Mouse (Mus musculus) heart, embryonic 14.5 days (tissue): Measurements from ENCODE around the gene Gipc2. TPM values are rescaled to one million over a fixed set of nuclear protein-coding genes. Genes with fewer than 3 reads are reported as not detected.
A peak's percentile ranks its signal among the peaks of the same experiment; 100 is the strongest.

Experiments
- ATAC-seq: fragments of 200-750 bp; cut with Nextera tagmentation; 2 replicates; pipeline ENCODE4 v1.8.0; 2017; ENCODE audit warnings: low read depth, moderate TSS enrichment; ENCODE audit not compliant: insufficient number of reproducible peaks, insufficient read depth, low FRiP score
- H3K27ac ChIP-seq, 2 experiments: fragments of 200-500 bp in 1 of 2; fragments of 300-500 bp in 1 of 2; sonication (generic) in 1 of 2; replicated peaks in 1 of 2; 2 replicates each; pipeline ENCODE4 v1.5.1; 2012 to 2014; ENCODE audit warnings: low read depth in 2 of 2, low read length in 2 of 2, control low read depth in 1 of 2, mild to moderate bottlenecking in 1 of 2, mixed read lengths in 1 of 2; ENCODE audit not compliant: control insufficient read depth in 1 of 2, insufficient read depth in 1 of 2
- H3K27me3 ChIP-seq: fragments of 300-500 bp; sonication (generic); 2 replicates; pipeline ENCODE4 v1.6.1; 2014; ENCODE audit warnings: mild to moderate bottlenecking, low read length, control low read depth; ENCODE audit not compliant: control insufficient read depth, insufficient read depth
- H3K36me3 ChIP-seq: fragments of 300-500 bp; sonication (generic); 2 replicates; pipeline ENCODE4 v1.6.1; 2014; ENCODE audit warnings: mild to moderate bottlenecking, control low read depth, low read length, mixed read lengths; ENCODE audit not compliant: control insufficient read depth, insufficient read depth
- H3K4me1 ChIP-seq, 2 experiments: fragments of 200-500 bp in 1 of 2; fragments of 300-500 bp in 1 of 2; sonication (generic) in 1 of 2; 2 replicates each; pipeline ENCODE4 v1.6.1; 2012 to 2014; ENCODE audit warnings: low read length in 2 of 2, control low read depth in 1 of 2, mixed read lengths in 1 of 2; ENCODE audit not compliant: control insufficient read depth in 2 of 2, insufficient read depth in 2 of 2
- H3K4me2 ChIP-seq: fragments of 300-500 bp; sonication (generic); 2 replicates; pipeline ENCODE4 v1.6.1; 2014; ENCODE audit warnings: mild to moderate bottlenecking, low read length
- H3K4me3 ChIP-seq, 2 experiments: fragments of 200-500 bp in 1 of 2; fragments of 300-500 bp in 1 of 2; sonication (generic) in 1 of 2; 2 replicates each; pipeline ENCODE4 v1.5.1; 2012 to 2014; ENCODE audit warnings: low read length in 2 of 2, mild to moderate bottlenecking in 2 of 2, control low read depth in 1 of 2, low read depth in 1 of 2, moderate library complexity in 1 of 2; ENCODE audit not compliant: control insufficient read depth in 1 of 2, insufficient read depth in 1 of 2
- H3K9ac ChIP-seq: fragments of 300-500 bp; sonication (generic); 2 replicates; pipeline ENCODE4 v1.6.1; 2014; ENCODE audit warnings: mild to moderate bottlenecking, low read length
- H3K9me3 ChIP-seq: fragments of 300-500 bp; sonication (generic); 2 replicates; pipeline ENCODE4 v1.6.1; 2016; ENCODE audit warnings: low read length, control low read depth; ENCODE audit not compliant: control insufficient read depth
- WGBS: fragments of 180-500 bp; shearing (Covaris S2); extraction: QIAGEN DNeasy Blood & Tissue Kit; methylation state at CpG from one replicate; pipeline ENCODE4 v1.1.7; 2014; 5-methylcytosine and 5-hydroxymethylcytosine counted together
- polyA plus RNA-seq: library from polyadenylated mRNA; unstranded; fragments of >200 nt; fragmentation: Nextera tagmentation; extraction: Ambion mirVana; gene quantifications from 2 replicates; pipeline ENCODE4 v1.2.1, GENCODE M21; 2014

The Gipc2 gene
- polyA plus RNA-seq, 1 experiment from 2014 or later = 4.1 TPM

- H3K4me3 ChIP-seq = no peak overlapping the region
- H3K9me3 ChIP-seq = no peaks in the 10 kb centered on the region
- WGBS = 83% methylated on average over 2 of the region's 2 CpGs
- H3K4me2 ChIP-seq = no peak overlapping the region
- no peak overlapping the region for H3K27ac ChIP-seq
- 0 out of 2 replicates have a peak, but pooled peaks cover 5% of the 10 kb centered on the region for H3K27me3 ChIP-seq
- H3K36me3 ChIP-seq = no peaks in the 10 kb centered on the region
- no peak overlapping the region for H3K9ac ChIP-seq
- H3K4me1 ChIP-seq = no peaks in the 10 kb centered on the region; a peak in 1 of 4 replicates
- no peak for ATAC-seq
Measured at GRCm38 (mm10) chr3:152069001-152069400, 97.0 kb downstream of the Gipc2 start.

- Histone ChIP-seq H3K4me1 (no peaks in the 10 kb centered on the region; a peak in 1 of 4 replicates), H3K9me3 (no peaks in the 10 kb centered on the region), H3K36me3 (no peaks in the 10 kb centered on the region), H3K27me3 (0 out of 2 replicates have a peak, but pooled peaks cover 5% of the 10 kb centered on the region), H3K9ac (no peak overlapping the region), H3K4me2 (no peak overlapping the region), H3K4me3 (no peak overlapping the region), H3K27ac (no peak overlapping the region)
- WGBS = 89% methylated on average over 1 of the region's 1 CpGs
- ATAC-seq = no peak
Measured at GRCm38 (mm10) chr3:152068311-152068710, 97.7 kb downstream of the Gipc2 start.

- Histone ChIP-seq H3K4me2 (peak overlapping the region; percentile 62), H3K27me3 (0 out of 2 replicates have a peak, but pooled peaks cover 5% of the 10 kb centered on the region), H3K27ac (no peak overlapping the region), H3K9ac (peak overlapping the region; percentile 51; the same call in 1 of the 2 replicates), H3K9me3 (no peaks in the 10 kb centered on the region), H3K4me3 (peak overlapping the region; percentile 11 to 25; a peak in 2 of 4 replicates), H3K4me1 (no peaks in the 10 kb centered on the region; a peak in 1 of 4 replicates), H3K36me3 (no peaks in the 10 kb centered on the region)
- 13% methylated on average over 13 of the region's 13 CpGs for WGBS
- ATAC-seq = no peak
Measured at GRCm38 (mm10) chr3:152066696-152067095, 99.3 kb downstream of the Gipc2 start.

- H3K27me3 ChIP-seq = 0 out of 2 replicates have a peak, but pooled peaks cover 5% of the 10 kb centered on the region
- no peak overlapping the region for H3K4me2 ChIP-seq
- no peaks in the 10 kb centered on the region for H3K36me3 ChIP-seq
- H3K4me1 ChIP-seq = no peaks in the 10 kb centered on the region; a peak in 1 of 4 replicates
- H3K27ac ChIP-seq = no peak overlapping the region
- no peak overlapping the region for H3K9ac ChIP-seq
- no peak overlapping the region for H3K4me3 ChIP-seq
- WGBS = 47% methylated on average over 4 of the region's 4 CpGs
- ATAC-seq = no peak
- no peaks in the 10 kb centered on the region for H3K9me3 ChIP-seq
Measured at GRCm38 (mm10) chr3:152065806-152066205, 100.2 kb downstream of the Gipc2 start.

GRCm38 (mm10) chr3:152064166-152064565, 101.9 kb downstream of the Gipc2 start:
- Histone ChIP-seq H3K36me3 (no peaks in the 10 kb centered on the region), H3K9me3 (no peaks in the 10 kb centered on the region), H3K9ac (no peak overlapping the region), H3K4me3 (no peak overlapping the region), H3K4me1 (no peaks in the 10 kb centered on the region; a peak in 1 of 4 replicates), H3K27ac (no peak overlapping the region), H3K27me3 (0 out of 2 replicates have a peak, but pooled peaks cover 5% of the 10 kb centered on the region), H3K4me2 (no peak overlapping the region)
- WGBS = 75% methylated on average over 2 of the region's 2 CpGs
- ATAC-seq = no peak

- no peaks in the 10 kb centered on the region for H3K9me3 ChIP-seq
- H3K4me2 ChIP-seq = no peak overlapping the region
- no peak for ATAC-seq
- 11% methylated on average over 3 of the region's 3 CpGs for WGBS
- no peaks in the 10 kb centered on the region for H3K36me3 ChIP-seq
- H3K27ac ChIP-seq = no peak overlapping the region
- H3K4me3 ChIP-seq = no peak overlapping the region
- H3K4me1 ChIP-seq = no peaks in the 10 kb centered on the region; a peak in 1 of 4 replicates
- no peak overlapping the region for H3K9ac ChIP-seq
- 0 out of 2 replicates have a peak, but pooled peaks cover 5% of the 10 kb centered on the region for H3K27me3 ChIP-seq
Measured at GRCm38 (mm10) chr3:152062806-152063205, 103.2 kb downstream of the Gipc2 start.

- no peak for ATAC-seq
- Histone ChIP-seq H3K4me2 (no peak overlapping the region), H3K9ac (no peak overlapping the region), H3K27me3 (0 out of 2 replicates have a peak, but pooled peaks cover 1% of the 10 kb centered on the region), H3K27ac (no peak overlapping the region), H3K4me1 (no peaks in the 10 kb centered on the region), H3K9me3 (no peaks in the 10 kb centered on the region), H3K36me3 (no peaks in the 10 kb centered on the region), H3K4me3 (no peak overlapping the region)
- 90% methylated on average over 5 of the region's 5 CpGs for WGBS
Measured at GRCm38 (mm10) chr3:152061145-152061544, 104.9 kb downstream of the Gipc2 start.

- Histone ChIP-seq H3K36me3 (no peaks in the 10 kb centered on the region), H3K4me1 (peaks cover 3 to 6% of the 10 kb centered on the region in 2 experiments; a peak in 3 of 4 replicates), H3K9ac (no peak overlapping the region), H3K27ac (no peak overlapping the region), H3K27me3 (no peaks in the 10 kb centered on the region), H3K4me2 (no peak overlapping the region), H3K9me3 (no peaks in the 10 kb centered on the region), H3K4me3 (no peak overlapping the region)
- ATAC-seq = no peak
- WGBS = 73% methylated on average over 2 of the region's 2 CpGs
Measured at GRCm38 (mm10) chr3:152058235-152058634, 107.8 kb downstream of the Gipc2 start.
